Mouse (Mus musculus) right cerebral cortex, adult 2 months (tissue): Measurements from ENCODE around the gene Fam161a.

Experiments used
- DNase-seq, 2 experiments: peaks; one replicate each; pipeline ENCODE4 v3.0.0; 2021 to 2022; ENCODE audit warnings: low spot score in 2 of 2

Fam161a gene

GRCm38 (mm10) chr11:22990393-22991126, 16.8 kb upstream of the Fam161a start, which contains the start of gene Cct4:
Gene Cct4 (plus strand): TSS chr11:22990519.
- DNase-seq: peak; percentile 91 to 97

- DNase-seq: no peak
These were observed 16.0 kb upstream of the Fam161a start for GRCm38 (mm10) chr11:22991218-22991835.

- no peak for DNase-seq
These were observed 13.1 kb upstream of the Fam161a start for GRCm38 (mm10) chr11:22994271-22994670.

GRCm38 (mm10) chr11:22995461-22995860, 11.9 kb upstream of the Fam161a start:
- no peak for DNase-seq

- no peak for DNase-seq
These were observed 9.0 kb upstream of the Fam161a start for GRCm38 (mm10) chr11:22998308-22998707.

GRCm38 (mm10) chr11:23005276-23005675, 2.1 kb upstream of the Fam161a start:
- DNase-seq: no peak

GRCm38 (mm10) chr11:23007166-23007480, 208 bp upstream of the Fam161a start:
- no peak for DNase-seq

GRCm38 (mm10) chr11:23008181-23008823, 971 bp downstream of the Fam161a start:
- peak; percentile 80 to 86 for DNase-seq

- no peak for DNase-seq
These were observed 1.5 kb downstream of the Fam161a start for GRCm38 (mm10) chr11:23008824-23009200.

GRCm38 (mm10) chr11:23013096-23013495, 5.8 kb downstream of the Fam161a start:
- DNase-seq: no peak

GRCm38 (mm10) chr11:23013580-23014294, 6.4 kb downstream of the Fam161a start:
- no peak for DNase-seq

GRCm38 (mm10) chr11:23014996-23015395, 7.7 kb downstream of the Fam161a start:
- DNase-seq: no peak

- DNase-seq: no peak
These were observed 10.6 kb downstream of the Fam161a start for GRCm38 (mm10) chr11:23017943-23018342.

GRCm38 (mm10) chr11:23020116-23020770, 12.9 kb downstream of the Fam161a start:
- DNase-seq: no peak

- no peak for DNase-seq
These were observed 13.5 kb downstream of the Fam161a start for GRCm38 (mm10) chr11:23020841-23021240.

- DNase-seq: no peak
These were observed 15.8 kb downstream of the Fam161a start for GRCm38 (mm10) chr11:23023155-23023554.

GRCm38 (mm10) chr11:23024169-23024568, 16.8 kb downstream of the Fam161a start:
- DNase-seq: no peak

- no peak for DNase-seq
These were observed 21.6 kb downstream of the Fam161a start for GRCm38 (mm10) chr11:23028957-23029356.

GRCm38 (mm10) chr11:23029399-23029798, 22.1 kb downstream of the Fam161a start:
- no peak for DNase-seq

GRCm38 (mm10) chr11:23047252-23047651, 39.9 kb downstream of the Fam161a start:
- no peak for DNase-seq

GRCm38 (mm10) chr11:23047663-23048582, 40.6 kb downstream of the Fam161a start:
- DNase-seq: no peak
